Mouse (Mus musculus): ENCODE measurements around the gene Col8a2. TPM values are rescaled to one million over a fixed set of nuclear protein-coding genes. Genes with fewer than 3 reads are reported as not detected.

Col8a2 gene
- total and polyA plus RNA-seq, 2 experiments from 2014 or later, result 5.9 to 17.7 TPM

DNA sequence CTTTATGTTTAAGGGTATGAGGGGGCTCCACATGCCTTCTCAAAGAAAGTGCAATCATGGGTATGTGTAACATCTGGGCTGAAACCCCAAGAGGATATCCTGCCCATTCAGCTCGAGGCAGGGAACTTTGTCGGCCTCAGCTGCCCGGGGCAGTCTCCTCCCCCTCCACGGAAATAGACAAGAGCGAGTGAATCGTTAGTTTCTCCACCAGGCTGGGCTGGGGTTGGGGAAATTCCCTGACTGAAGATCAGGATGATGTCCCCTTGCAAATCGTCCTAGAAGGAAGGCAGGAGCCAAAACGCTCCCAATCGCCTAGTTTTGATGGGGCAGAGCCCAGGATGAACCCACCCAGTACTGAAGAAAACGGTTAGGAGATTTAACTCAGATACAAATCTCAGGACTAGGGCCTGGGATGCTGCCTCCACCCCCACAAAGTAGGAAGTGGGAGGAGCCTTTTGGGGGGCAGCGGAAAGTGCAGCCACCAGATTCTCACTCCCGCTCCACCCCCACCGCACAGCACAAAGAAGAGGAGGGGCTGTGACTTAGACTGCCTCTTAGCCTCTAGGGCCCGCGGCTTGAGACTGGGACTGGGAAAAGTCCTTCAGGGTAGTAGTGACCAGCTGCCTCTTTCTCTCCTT lies 27.0 kb upstream of the Col8a2 start:
- Histone ChIP-seq H3K9ac (replicated peaks; ENCODE audit: low read length) (peak overlapping the region; percentile 29; the same call in 1 of the 2 replicates), H3K36me3 (ENCODE audit: insufficient read depth, low read length) (no peaks in the 10 kb centered on the region), H3K27me3 (ENCODE audit: insufficient read depth, low read length) (no peaks in the 10 kb centered on the region), H3K4me2 (ENCODE audit: low read depth, low read length) (peak overlapping the region; percentile 25; the same call in 1 of the 2 replicates), H3K4me3 (ENCODE audit: low read length) (no peak overlapping the region), H3K4me1 (ENCODE audit: insufficient read depth, low read length) (peaks cover 19% of the 10 kb centered on the region), H3K27ac (peak overlapping the region; percentile 52; the same call in 1 of the 2 replicates), H3K9me3 (ENCODE audit: low read length) (no peaks in the 10 kb centered on the region)
- ATAC-seq, result no peak
- TF ChIP-seq CTCF (IDR thresholded peaks at IDR 0.05; ENCODE audit: low read depth), result no peak
- DNase-seq (ENCODE audit: low spot score), result peak; percentile 45
- 3% methylated on average over 15 of the region's 15 CpGs for WGBS

DNA sequence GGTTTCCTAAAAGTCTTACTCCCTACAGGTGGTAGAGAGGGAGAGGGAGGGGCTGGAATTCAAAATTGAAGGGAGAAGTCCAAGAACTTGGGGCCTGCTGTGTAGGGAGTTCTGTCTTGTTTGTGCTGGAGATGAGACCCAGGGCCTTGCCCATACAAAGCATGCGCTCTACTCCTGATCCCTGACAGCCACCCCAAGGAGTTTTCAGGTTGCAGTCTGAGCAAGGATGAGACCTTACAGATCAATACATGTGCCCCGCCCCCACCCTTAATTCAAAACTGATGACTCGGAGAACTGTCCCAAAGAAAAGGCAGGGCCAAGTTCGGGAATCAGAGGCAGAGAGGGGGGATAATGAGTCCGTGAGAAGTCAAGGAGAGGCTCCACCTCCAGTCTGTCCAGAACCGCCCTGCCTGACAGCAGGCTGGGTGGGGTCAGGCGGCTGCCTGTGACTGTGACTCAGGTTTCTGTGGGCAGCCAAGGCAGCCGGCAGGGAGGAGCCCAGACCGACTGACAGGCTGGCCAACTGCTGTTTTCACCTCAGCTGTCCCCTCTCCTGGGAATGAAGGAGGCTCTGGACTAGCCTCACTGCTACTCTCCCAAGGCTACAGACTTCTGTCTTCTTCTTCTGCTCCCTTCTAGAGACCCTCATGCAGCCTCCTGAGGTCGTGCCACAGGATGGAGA lies 25.9 kb upstream of the Col8a2 start:
- Histone ChIP-seq H3K9ac (replicated peaks; ENCODE audit: low read length) (no peak overlapping the region), H3K4me2 (ENCODE audit: low read depth, low read length) (no peak overlapping the region), H3K27ac (peak overlapping the region; percentile 15; the same call in 1 of the 2 replicates), H3K36me3 (ENCODE audit: insufficient read depth, low read length) (no peaks in the 10 kb centered on the region), H3K27me3 (ENCODE audit: insufficient read depth, low read length) (no peaks in the 10 kb centered on the region), H3K9me3 (ENCODE audit: low read length) (no peaks in the 10 kb centered on the region), H3K4me1 (ENCODE audit: insufficient read depth, low read length) (peaks cover 19% of the 10 kb centered on the region), H3K4me3 (ENCODE audit: low read length) (no peak overlapping the region)
- WGBS, result 12% methylated on average over 10 of the region's 10 CpGs
- no peak for ATAC-seq
- DNase-seq (ENCODE audit: low spot score), result no peak
- no peak for TF ChIP-seq CTCF (IDR thresholded peaks at IDR 0.05; ENCODE audit: low read depth)

DNA sequence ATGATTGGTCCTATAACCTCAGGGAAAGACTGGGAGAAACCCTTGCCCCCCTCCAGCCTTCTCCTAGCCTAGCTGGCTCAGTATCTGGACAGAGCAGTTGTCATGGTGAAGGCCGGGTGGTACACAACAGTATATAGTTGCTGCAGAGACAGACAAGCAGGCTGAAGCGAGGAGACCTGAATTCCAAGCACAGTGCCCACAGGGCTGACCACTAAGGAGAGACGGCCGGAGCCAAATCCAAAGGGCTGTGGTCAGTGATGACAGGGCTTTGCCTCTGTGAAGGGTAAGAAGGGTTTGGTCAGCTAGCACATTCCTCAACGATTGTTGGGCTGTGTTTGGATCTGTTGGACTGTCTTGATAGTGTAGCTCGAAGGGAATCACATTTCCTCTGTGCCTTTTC lies 25.3 kb upstream of the Col8a2 start:
- H3K9ac ChIP-seq (replicated peaks; ENCODE audit: low read length), result no peak overlapping the region
- H3K4me3 ChIP-seq (ENCODE audit: low read length), result no peak overlapping the region
- no peak for TF ChIP-seq CTCF (IDR thresholded peaks at IDR 0.05; ENCODE audit: low read depth)
- no peak overlapping the region for H3K4me2 ChIP-seq (ENCODE audit: low read depth, low read length)
- H3K27ac ChIP-seq, result peak overlapping the region; percentile 20; the same call in 1 of the 2 replicates
- peaks cover 19% of the 10 kb centered on the region for H3K4me1 ChIP-seq (ENCODE audit: insufficient read depth, low read length)
- H3K36me3 ChIP-seq (ENCODE audit: insufficient read depth, low read length), result no peaks in the 10 kb centered on the region
- 77% methylated on average over 6 of the region's 6 CpGs for WGBS
- H3K9me3 ChIP-seq (ENCODE audit: low read length), result no peaks in the 10 kb centered on the region
- ATAC-seq, result no peak
- no peaks in the 10 kb centered on the region for H3K27me3 ChIP-seq (ENCODE audit: insufficient read depth, low read length)
- DNase-seq (ENCODE audit: low spot score), result no peak

DNA sequence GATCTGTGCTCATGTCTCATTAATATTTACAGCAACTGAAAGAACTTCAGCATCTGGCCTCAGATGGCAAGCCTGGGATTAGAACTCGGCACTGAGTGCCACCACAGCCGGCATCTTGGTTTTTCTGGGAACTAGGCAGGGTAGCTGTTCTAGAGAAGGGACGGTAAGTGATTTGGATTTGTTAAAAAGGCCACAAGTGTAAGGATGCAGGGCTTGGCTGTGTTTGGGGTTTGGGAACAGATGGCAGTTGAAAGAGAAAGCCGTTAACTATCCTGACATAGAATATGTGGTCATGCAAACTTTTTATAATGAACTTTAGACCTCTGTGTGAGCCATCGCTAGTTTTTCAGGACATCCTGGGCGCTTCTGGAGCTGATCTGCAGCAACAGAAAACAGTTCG lies 24.9 kb upstream of the Col8a2 start:
- Histone ChIP-seq H3K4me3 (ENCODE audit: low read length) (peak overlapping the region; percentile 83; the same call in 1 of the 2 replicates), H3K27me3 (ENCODE audit: insufficient read depth, low read length) (no peaks in the 10 kb centered on the region), H3K27ac (peak overlapping the region; percentile 20; the same call in 1 of the 2 replicates), H3K9me3 (ENCODE audit: low read length) (no peaks in the 10 kb centered on the region), H3K9ac (replicated peaks; ENCODE audit: low read length) (no peak overlapping the region), H3K36me3 (ENCODE audit: insufficient read depth, low read length) (no peaks in the 10 kb centered on the region), H3K4me1 (ENCODE audit: insufficient read depth, low read length) (peaks cover 19% of the 10 kb centered on the region), H3K4me2 (ENCODE audit: low read depth, low read length) (peak overlapping the region; percentile 85; the same call in 1 of the 2 replicates)
- ATAC-seq (no peak), DNase-seq (ENCODE audit: low spot score) (no peak)
- WGBS, result 44% methylated on average over 7 of the region's 7 CpGs
- TF ChIP-seq CTCF (IDR thresholded peaks at IDR 0.05; ENCODE audit: low read depth), result no peak

DNA sequence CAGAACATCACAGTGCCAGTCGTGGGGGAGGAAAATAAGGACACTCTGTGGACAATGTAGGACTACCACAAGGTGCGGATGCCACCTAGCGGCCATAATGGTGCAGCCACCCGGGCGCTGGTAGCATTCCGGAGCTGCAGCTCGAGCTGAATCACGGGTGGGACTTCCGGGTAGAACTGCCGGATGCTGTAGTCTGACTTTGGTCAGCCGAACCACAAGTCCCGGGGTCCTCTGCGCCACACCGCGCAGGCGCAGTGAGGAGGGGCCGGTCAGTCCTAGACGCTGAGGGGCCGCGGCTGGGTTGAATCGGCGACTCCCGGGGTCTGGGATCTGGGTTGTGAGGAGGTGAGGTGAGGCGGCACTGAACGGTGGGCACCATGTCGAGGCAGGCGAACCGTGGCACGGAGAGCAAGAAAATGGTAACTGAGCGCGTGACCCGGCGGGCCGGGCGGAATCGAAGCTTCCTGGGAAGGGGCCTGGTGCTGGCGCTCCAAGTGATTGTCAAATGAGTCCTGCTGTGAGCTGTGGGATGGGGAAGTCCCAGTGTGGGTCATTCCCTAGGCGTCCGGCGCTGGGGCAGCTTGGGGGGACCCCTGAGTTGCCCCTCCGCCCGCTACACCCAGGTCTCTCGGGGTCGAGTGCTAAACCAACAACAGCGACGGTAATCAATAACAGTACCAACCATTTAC lies 24.3 kb upstream of the Col8a2 start, which contains the start of gene Trappc3:
Gene Trappc3 (plus strand): TSS at position 207 of the 689 bp plus-strand sequence.
- peak; percentile 100 for TF ChIP-seq CTCF (IDR thresholded peaks at IDR 0.05; ENCODE audit: low read depth)
- peak; percentile 99 for DNase-seq (ENCODE audit: low spot score)
- H3K4me3 ChIP-seq (ENCODE audit: low read length), result peak within 1 kb of the TSS; percentile 83
- ATAC-seq, result peak; percentile 97
- H3K4me2 ChIP-seq (ENCODE audit: low read depth, low read length), result peak within 1 kb of the TSS; percentile 85
- WGBS, result under 1% methylated on average over 46 of the region's 46 CpGs
- no peaks in the 10 kb centered on the region for H3K27me3 ChIP-seq (ENCODE audit: insufficient read depth, low read length)
- no peaks in the 10 kb centered on the region for H3K9me3 ChIP-seq (ENCODE audit: low read length)
- H3K36me3 ChIP-seq (ENCODE audit: insufficient read depth, low read length), result no peaks in the 10 kb centered on the region
- H3K9ac ChIP-seq (replicated peaks; ENCODE audit: low read length), result peak within 1 kb of the TSS; percentile 92
- peak within 1 kb of the TSS; percentile 45; the same call in 1 of the 2 replicates for H3K27ac ChIP-seq
- peaks cover 17% of the 10 kb centered on the region for H3K4me1 ChIP-seq (ENCODE audit: insufficient read depth, low read length)

DNA sequence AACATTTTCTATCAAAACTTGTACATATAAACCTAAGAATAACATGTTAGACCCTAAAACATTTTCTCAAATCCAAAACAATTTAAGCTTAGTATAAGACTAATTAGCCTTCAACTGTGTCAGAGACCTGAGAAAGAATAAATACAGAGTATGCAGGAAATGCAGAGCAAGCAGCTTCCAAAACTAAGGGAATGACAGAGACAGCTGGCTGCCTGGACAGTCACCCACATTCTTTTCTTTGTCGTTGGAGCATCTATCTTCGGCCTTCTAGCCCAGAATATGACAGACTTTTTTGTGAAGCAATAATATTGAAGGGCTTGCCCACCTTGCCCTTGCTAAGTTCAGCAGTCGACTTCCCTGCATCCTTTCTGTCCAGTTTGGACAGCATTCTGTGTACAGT lies 17.3 kb upstream of the Col8a2 start:
- WGBS, result 80% methylated on average over 3 of the region's 3 CpGs
- no peak overlapping the region for H3K9ac ChIP-seq (replicated peaks; ENCODE audit: low read length)
- DNase-seq (ENCODE audit: low spot score) (no peak), ATAC-seq (no peak)
- no peak overlapping the region for H3K4me2 ChIP-seq (ENCODE audit: low read depth, low read length)
- H3K36me3 ChIP-seq (ENCODE audit: insufficient read depth, low read length), result no peaks in the 10 kb centered on the region
- no peaks in the 10 kb centered on the region for H3K27me3 ChIP-seq (ENCODE audit: insufficient read depth, low read length)
- H3K27ac ChIP-seq, result no peak overlapping the region
- TF ChIP-seq CTCF (IDR thresholded peaks at IDR 0.05; ENCODE audit: low read depth), result no peak
- H3K9me3 ChIP-seq (ENCODE audit: low read length), result no peaks in the 10 kb centered on the region
- H3K4me3 ChIP-seq (ENCODE audit: low read length), result no peak overlapping the region
- no peaks in the 10 kb centered on the region for H3K4me1 ChIP-seq (ENCODE audit: insufficient read depth, low read length)

Measured in hindbrain, postnatal 0 days (tissue).